Mouse (Mus musculus) midbrain, postnatal 0 days (tissue): ENCODE data around the gene Nyap1. TPM values are rescaled to one million over a fixed set of nuclear protein-coding genes. Genes with fewer than 3 reads are reported as not detected.

Source experiments
- ATAC-seq: fragments of 200-750 bp; cut with Nextera tagmentation; 2 replicates; pipeline ENCODE4 v1.8.0; 2017; ENCODE audit warnings: moderate number of reproducible peaks, mild to moderate bottlenecking, moderate TSS enrichment, moderate library complexity; ENCODE audit not compliant: low FRiP score
- DNase-seq: peaks from one replicate; pipeline ENCODE4 v3.0.0-alpha.2; 2015; ENCODE audit warnings: low spot score
- H3K27ac ChIP-seq: fragments of 300-500 bp; sonication (generic); 2 replicates; pipeline ENCODE4 v1.5.1; 2014; ENCODE audit warnings: low read depth, mild to moderate bottlenecking, low read length, mixed read lengths
- H3K27me3 ChIP-seq: fragments of 300-500 bp; sonication (generic); 2 replicates; pipeline ENCODE4 v1.6.1; 2014; ENCODE audit warnings: low read length, control low read depth, mixed read lengths; ENCODE audit not compliant: insufficient read depth
- H3K36me3 ChIP-seq: fragments of 300-500 bp; sonication (generic); 2 replicates; pipeline ENCODE4 v1.6.1; 2014; ENCODE audit warnings: low read length, control low read depth, mixed read lengths; ENCODE audit not compliant: insufficient read depth
- H3K4me1 ChIP-seq: fragments of 300-500 bp; sonication (generic); 2 replicates; pipeline ENCODE4 v1.6.1; 2014; ENCODE audit warnings: mild to moderate bottlenecking, control low read depth, antibody characterized with exemption, low read length, mixed read lengths; ENCODE audit not compliant: insufficient read depth
- H3K4me2 ChIP-seq: fragments of 300-500 bp; sonication (generic); 2 replicates; pipeline ENCODE4 v1.6.1; 2014; ENCODE audit warnings: low read depth, mild to moderate bottlenecking, low read length, mixed read lengths; ENCODE audit not compliant: poor library complexity, severe bottlenecking
- H3K4me3 ChIP-seq: fragments of 300-500 bp; sonication (generic); 2 replicates; pipeline ENCODE4 v1.5.1; 2014; ENCODE audit warnings: low read depth, mild to moderate bottlenecking, low read length, moderate library complexity
- H3K9ac ChIP-seq: fragments of 300-500 bp; sonication (generic); replicated peaks from 2 replicates; pipeline ENCODE4 v1.6.1; 2014; ENCODE audit warnings: mild to moderate bottlenecking, low read length, moderate library complexity, mixed read lengths; ENCODE audit not compliant: poor library complexity, severe bottlenecking
- H3K9me3 ChIP-seq: fragments of 300-500 bp; sonication (generic); 2 replicates; pipeline ENCODE4 v1.6.1; 2016; ENCODE audit warnings: low read length, control low read depth
- CTCF ChIP-seq: IDR thresholded peaks from 2 replicates; pipeline ENCODE4 v1.5.1; 2016; ENCODE audit warnings: antibody characterized with exemption, mild to moderate bottlenecking
- WGBS: fragments of 180-500 bp; shearing (Covaris S2); extraction: QIAGEN DNeasy Blood & Tissue Kit; methylation state at CpG from one replicate; pipeline ENCODE4 v1.1.7; 2014; 5-methylcytosine and 5-hydroxymethylcytosine counted together
- polyA plus RNA-seq: library from polyadenylated mRNA; unstranded; fragments of >200 nt; fragmentation: Nextera tagmentation; extraction: Ambion mirVana; gene quantifications from 2 replicates; pipeline ENCODE4 v1.2.1, GENCODE M21; 2015
- total RNA-seq: library from RNA; depleted of rRNA; stranded (reverse); fragments of >200 nt; gene quantifications from 2 replicates; pipeline ENCODE4 v1.2.3, GENCODE M21; 2014; rRNA removed

The Nyap1 gene
- total and polyA plus RNA-seq, 2 experiments from 2014 or later = 50.1 to 261 TPM

DNA sequence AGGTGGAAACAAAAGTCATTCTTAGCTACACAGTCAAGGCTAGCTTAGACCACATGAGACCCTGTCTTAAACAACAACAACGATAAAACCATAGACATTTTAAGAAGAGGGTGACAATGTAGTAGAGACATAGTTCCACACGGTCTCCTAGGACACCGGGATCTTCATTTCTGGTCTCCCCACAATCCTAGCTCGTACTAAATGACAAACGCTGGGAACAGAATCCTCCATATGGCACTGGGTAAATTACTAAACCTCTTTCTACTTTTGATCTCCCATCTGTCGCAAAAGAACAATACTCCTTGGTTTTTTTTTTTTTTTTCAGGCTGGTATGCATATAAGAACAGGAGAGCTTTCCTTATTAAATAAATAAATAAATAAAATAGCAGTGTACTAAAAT is 58.9 kb downstream of the Nyap1 start:
- TF ChIP-seq CTCF = no peak
- DNase-seq (no peak), ATAC-seq (no peak)
- no peak overlapping the region for H3K4me3 ChIP-seq
- WGBS = 77% methylated on average over 6 of the region's 6 CpGs
- H3K36me3 ChIP-seq = no peaks in the 10 kb centered on the region
- peaks cover 5% of the 10 kb centered on the region; the same call in 1 of the 2 replicates for H3K4me1 ChIP-seq
- H3K9me3 ChIP-seq = no peaks in the 10 kb centered on the region
- H3K4me2 ChIP-seq = peak overlapping the region; percentile 2; the same call in 1 of the 2 replicates
- H3K9ac ChIP-seq = no peak overlapping the region
- no peaks in the 10 kb centered on the region for H3K27me3 ChIP-seq
- no peak overlapping the region for H3K27ac ChIP-seq

Other genes with a start within 250 kb of the Nyap1 start
- 73.2 and 95.3 TPM in 2 replicates for gene Pop7, start 239.1 kb downstream of the Nyap1 start, total RNA-seq
- 91.5 and 95.6 TPM in 2 replicates for gene Pop7, start 239.1 kb downstream of the Nyap1 start, polyA plus RNA-seq
- gene Gigyf1, start 223.1 kb downstream of the Nyap1 start, total RNA-seq = 23.6 and 30.8 TPM in 2 replicates
- 16.3 and 17.8 TPM in 2 replicates for gene Gigyf1, start 223.1 kb downstream of the Nyap1 start, polyA plus RNA-seq
- not detected in 2 replicates for gene Epo, start 208.4 kb downstream of the Nyap1 start, total RNA-seq
- not detected in 2 replicates for gene Epo, start 208.4 kb downstream of the Nyap1 start, polyA plus RNA-seq
- gene Gnb2, start 208.1 kb downstream of the Nyap1 start, total RNA-seq = 1,154 and 1,456 TPM in 2 replicates
- 590 and 632 TPM in 2 replicates for gene Gnb2, start 208.1 kb downstream of the Nyap1 start, polyA plus RNA-seq
- gene Actl6b, start 188.1 kb downstream of the Nyap1 start, total RNA-seq = 248 and 270 TPM in 2 replicates
- 264 and 287 TPM in 2 replicates for gene Actl6b, start 188.1 kb downstream of the Nyap1 start, polyA plus RNA-seq
- gene Tfr2, start 171.8 kb downstream of the Nyap1 start, total RNA-seq = 22.3 and 29.6 TPM in 2 replicates
- 21.7 and 22.7 TPM in 2 replicates for gene Tfr2, start 171.8 kb downstream of the Nyap1 start, polyA plus RNA-seq
- 17.7 and 18.5 TPM in 2 replicates for gene Mospd3, start 140.5 kb downstream of the Nyap1 start, total RNA-seq
- gene Mospd3, start 140.5 kb downstream of the Nyap1 start, polyA plus RNA-seq = 70.5 and 71.3 TPM in 2 replicates
- gene Pcolce, start 127.8 kb downstream of the Nyap1 start, total RNA-seq = 18.6 and 19.4 TPM in 2 replicates
- 16.7 and 19.6 TPM in 2 replicates for gene Pcolce, start 127.8 kb downstream of the Nyap1 start, polyA plus RNA-seq
- gene Fbxo24, start 112.6 kb downstream of the Nyap1 start, total RNA-seq = 0.28 TPM in 1 of 2 replicates, not detected in the other
- 0.09 and 0.10 TPM in 2 replicates for gene Fbxo24, start 112.6 kb downstream of the Nyap1 start, polyA plus RNA-seq
- gene Lrch4, start 112.5 kb downstream of the Nyap1 start, total RNA-seq = 13.1 and 14.5 TPM in 2 replicates
- gene Lrch4, start 112.5 kb downstream of the Nyap1 start, polyA plus RNA-seq = 13.1 and 15.9 TPM in 2 replicates
- 0.99 and 4.1 TPM in 2 replicates for gene Gm20605, start 112.4 kb downstream of the Nyap1 start, total RNA-seq
- 4.4 and 6.5 TPM in 2 replicates for gene Gm20605, start 112.4 kb downstream of the Nyap1 start, polyA plus RNA-seq
- 3.3 and 4.9 TPM in 2 replicates for gene Sap25, start 100.3 kb downstream of the Nyap1 start, total RNA-seq
- 3.2 TPM in 2 replicates for gene Sap25, start 100.3 kb downstream of the Nyap1 start, polyA plus RNA-seq
- gene Irs3, start 95.9 kb downstream of the Nyap1 start, total RNA-seq = 1.2 TPM in 1 of 2 replicates, not detected in the other
- 0.27 and 0.37 TPM in 2 replicates for gene Irs3, start 95.9 kb downstream of the Nyap1 start, polyA plus RNA-seq
- gene Agfg2, start 56.9 kb downstream of the Nyap1 start, total RNA-seq = 20.4 and 28.1 TPM in 2 replicates
- gene Agfg2, start 56.9 kb downstream of the Nyap1 start, polyA plus RNA-seq = 15.5 and 16.9 TPM in 2 replicates
- 188 and 320 TPM in 2 replicates for gene Tsc22d4, start 4.1 kb upstream of the Nyap1 start, total RNA-seq
- 157 and 179 TPM in 2 replicates for gene Tsc22d4, start 4.1 kb upstream of the Nyap1 start, polyA plus RNA-seq
- 32.5 and 42.1 TPM in 2 replicates for gene Ppp1r35, start 37.2 kb upstream of the Nyap1 start, total RNA-seq
- gene Ppp1r35, start 37.2 kb upstream of the Nyap1 start, polyA plus RNA-seq = 38.8 and 47.8 TPM in 2 replicates
- gene Mepce, start 46.0 kb upstream of the Nyap1 start, total RNA-seq = 40.8 and 46.0 TPM in 2 replicates
- gene Mepce, start 46.0 kb upstream of the Nyap1 start, polyA plus RNA-seq = 16.1 and 17.6 TPM in 2 replicates
- 5.8 and 7.7 TPM in 2 replicates for gene Zcwpw1, start 46.2 kb upstream of the Nyap1 start, total RNA-seq
- gene Zcwpw1, start 46.2 kb upstream of the Nyap1 start, polyA plus RNA-seq = 9.0 and 9.4 TPM in 2 replicates
- not detected in 2 replicates for gene Pilra, start 94.7 kb upstream of the Nyap1 start, total RNA-seq
- 0.09 and 0.29 TPM in 2 replicates for gene Pilra, start 94.7 kb upstream of the Nyap1 start, polyA plus RNA-seq
- gene Pilrb1, start 116.5 kb upstream of the Nyap1 start, total RNA-seq = not detected in 2 replicates
- gene Pilrb1, start 116.5 kb upstream of the Nyap1 start, polyA plus RNA-seq = not detected in 2 replicates
- not detected in 2 replicates for gene Pilrb2, start 130.2 kb upstream of the Nyap1 start, total RNA-seq
- gene Pilrb2, start 130.2 kb upstream of the Nyap1 start, polyA plus RNA-seq = 0.16 TPM in 1 of 2 replicates, not detected in the other
- not detected in 2 replicates for gene Cyp3a13, start 180.0 kb upstream of the Nyap1 start, total RNA-seq
- not detected in 2 replicates for gene Cyp3a13, start 180.0 kb upstream of the Nyap1 start, polyA plus RNA-seq
- gene Gjc3, start 221.5 kb upstream of the Nyap1 start, total RNA-seq = 2.6 and 3.8 TPM in 2 replicates
- gene Gjc3, start 221.5 kb upstream of the Nyap1 start, polyA plus RNA-seq = 1.3 and 1.5 TPM in 2 replicates
- not detected in 2 replicates for gene Azgp1, start 239.9 kb upstream of the Nyap1 start, total RNA-seq
- gene Azgp1, start 239.9 kb upstream of the Nyap1 start, polyA plus RNA-seq = not detected in 2 replicates